Mouse (Mus musculus) forebrain, embryonic 10.5 days (tissue): ENCODE results near the gene Samd9l. TPM values are rescaled to one million over a fixed set of nuclear protein-coding genes. Genes with fewer than 3 reads are reported as not detected.

Experiments
- polyA plus RNA-seq: library from polyadenylated mRNA; unstranded; fragments of >200 nt; fragmentation: Nextera tagmentation; extraction: Ambion mirVana; gene quantifications from 2 replicates; pipeline ENCODE4 v1.2.1, GENCODE M21; 2016

The Samd9l gene
- polyA plus RNA-seq, 1 experiment from 2014 or later: 0.05 TPM

Other genes with a start within 250 kb of the Samd9l start
- gene Hepacam2, start 98.7 kb upstream of the Samd9l start, polyA plus RNA-seq: 0.58 and 0.77 TPM in 2 replicates
- gene Vps50, start 98.8 kb upstream of the Samd9l start, polyA plus RNA-seq: 35.1 and 37.2 TPM in 2 replicates